Mouse (Mus musculus): ENCODE measurements around the gene Slc51a. TPM values are rescaled to one million over a fixed set of nuclear protein-coding genes. Genes with fewer than 3 reads are reported as not detected.

Slc51a gene
- polyA plus RNA-seq, 1 experiment from 2014 or later, result 1.6 TPM

- 27% methylated on average over 3 of the region's 3 CpGs for WGBS
- Histone ChIP-seq H3K27me3 (replicated peaks) (peaks cover 26% of the 10 kb centered on the region), H3K9me3 (no peaks in the 10 kb centered on the region), H3K4me1 (peaks cover 60% of the 10 kb centered on the region), H3K36me3 (no peaks in the 10 kb centered on the region), H3K4me3 (no peak overlapping the region), H3K4me2 (peak overlapping the region; percentile 50), H3K27ac (replicated peaks) (peak overlapping the region; percentile 92), H3K9ac (peak overlapping the region; percentile 63)
- ATAC-seq (ENCODE audit: extremely low read depth, insufficient number of reproducible peaks, low FRiP score, low TSS enrichment), result no peak
These were observed 20.9 kb upstream of the Slc51a start for GRCm38 (mm10) chr16:32508506-32509065.

GRCm38 (mm10) chr16:32508035-32508434 is 20.4 kb upstream of the Slc51a start:
- H3K4me3 ChIP-seq, result no peak overlapping the region
- no peak for ATAC-seq (ENCODE audit: extremely low read depth, insufficient number of reproducible peaks, low FRiP score, low TSS enrichment)
- peaks cover 56% of the 10 kb centered on the region for H3K4me1 ChIP-seq
- peak overlapping the region; percentile 63; the same call in 1 of the 2 replicates for H3K9ac ChIP-seq
- peak overlapping the region; percentile 92 for H3K27ac ChIP-seq (replicated peaks)
- H3K9me3 ChIP-seq, result no peaks in the 10 kb centered on the region
- 75% methylated on average over 5 of the region's 5 CpGs for WGBS
- H3K36me3 ChIP-seq, result no peaks in the 10 kb centered on the region
- peaks cover 30% of the 10 kb centered on the region for H3K27me3 ChIP-seq (replicated peaks)
- H3K4me2 ChIP-seq, result peak overlapping the region; percentile 50; the same call in 1 of the 2 replicates

DNA sequence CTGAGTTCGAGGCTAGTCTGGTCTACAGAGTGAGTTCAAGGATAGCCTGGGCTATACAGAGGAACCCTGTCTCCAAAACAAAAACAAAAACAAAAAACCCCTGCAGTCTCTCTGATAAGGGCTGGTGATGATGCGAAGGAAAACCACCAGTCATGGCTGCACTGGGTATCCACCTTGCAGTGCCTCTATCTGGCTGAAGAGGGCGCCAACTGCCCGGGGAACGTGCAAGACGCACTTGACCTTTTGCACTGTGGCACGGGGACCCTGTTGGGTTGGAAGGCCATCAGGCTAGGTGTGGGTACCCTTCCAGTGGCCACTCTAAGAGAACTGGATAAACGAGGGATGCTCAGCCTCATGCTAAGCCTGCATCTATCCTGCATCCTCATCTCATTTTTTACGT is 19.7 kb upstream of the Slc51a start:
- Histone ChIP-seq H3K9me3 (no peaks in the 10 kb centered on the region), H3K27ac (replicated peaks) (peak overlapping the region; percentile 92; the same call in 1 of the 2 replicates), H3K9ac (no peak overlapping the region), H3K4me1 (peaks cover 50% of the 10 kb centered on the region), H3K4me2 (peak overlapping the region; percentile 50; the same call in 1 of the 2 replicates), H3K27me3 (replicated peaks) (peaks cover 36% of the 10 kb centered on the region), H3K4me3 (no peak overlapping the region), H3K36me3 (no peaks in the 10 kb centered on the region)
- WGBS, result 17% methylated on average over 9 of the region's 9 CpGs
- no peak for ATAC-seq (ENCODE audit: extremely low read depth, insufficient number of reproducible peaks, low FRiP score, low TSS enrichment)

DNA sequence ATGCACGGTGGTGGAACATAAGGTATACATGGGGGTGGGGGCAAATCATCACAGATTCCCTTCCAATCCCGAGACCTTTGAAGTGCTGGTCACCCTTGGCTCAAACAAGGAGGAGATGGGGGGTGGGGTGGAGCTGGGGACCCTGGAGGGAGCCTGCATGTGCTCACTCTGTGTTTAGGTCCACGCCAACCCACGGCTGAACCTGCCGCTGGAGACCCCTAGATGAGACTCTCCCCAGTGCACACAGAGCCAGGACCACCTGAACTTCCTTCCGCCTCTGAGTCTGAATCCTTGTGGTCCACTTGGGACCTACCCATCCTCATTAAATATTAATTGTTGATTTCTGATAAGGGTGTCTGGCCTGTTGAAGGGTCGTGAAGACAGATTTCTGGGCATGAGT is 19.2 kb upstream of the Slc51a start:
- 73% methylated on average over 7 of the region's 7 CpGs for WGBS
- Histone ChIP-seq H3K4me1 (peaks cover 46% of the 10 kb centered on the region), H3K36me3 (no peaks in the 10 kb centered on the region), H3K4me2 (no peak overlapping the region), H3K27ac (replicated peaks) (no peak overlapping the region), H3K9ac (no peak overlapping the region), H3K4me3 (no peak overlapping the region), H3K9me3 (no peaks in the 10 kb centered on the region), H3K27me3 (replicated peaks) (peaks cover 38% of the 10 kb centered on the region)
- no peak for ATAC-seq (ENCODE audit: extremely low read depth, insufficient number of reproducible peaks, low FRiP score, low TSS enrichment)

DNA sequence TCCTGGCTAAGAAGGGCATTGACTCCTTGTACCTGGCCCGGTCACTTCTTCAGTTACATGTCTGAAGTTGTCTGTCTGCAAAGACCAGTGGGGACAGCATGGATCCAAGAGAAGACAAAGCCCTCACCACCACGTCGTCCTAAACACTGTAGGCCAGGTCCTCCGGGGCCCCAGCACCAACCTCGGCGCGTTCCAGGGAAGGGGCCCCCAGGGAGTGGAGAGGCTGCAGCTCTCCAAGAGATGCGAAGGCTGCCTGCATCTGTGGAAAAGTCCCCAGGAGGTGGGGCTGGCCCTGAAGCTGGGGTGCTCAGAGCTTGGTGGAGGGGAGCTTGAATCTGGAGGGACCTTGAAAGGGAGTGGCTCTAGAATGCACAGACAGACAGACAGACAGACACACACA is 18.6 kb upstream of the Slc51a start:
- H3K4me1 ChIP-seq, result peaks cover 42% of the 10 kb centered on the region
- H3K27ac ChIP-seq (replicated peaks), result no peak overlapping the region
- H3K27me3 ChIP-seq (replicated peaks), result peaks cover 44% of the 10 kb centered on the region
- H3K9ac ChIP-seq, result no peak overlapping the region
- no peaks in the 10 kb centered on the region for H3K9me3 ChIP-seq
- no peak for ATAC-seq (ENCODE audit: extremely low read depth, insufficient number of reproducible peaks, low FRiP score, low TSS enrichment)
- 78% methylated on average over 8 of the region's 8 CpGs for WGBS
- no peak overlapping the region for H3K4me3 ChIP-seq
- no peak overlapping the region for H3K4me2 ChIP-seq
- no peaks in the 10 kb centered on the region for H3K36me3 ChIP-seq

- Histone ChIP-seq H3K27me3 (replicated peaks) (peaks cover 60% of the 10 kb centered on the region), H3K4me2 (no peak overlapping the region), H3K9ac (no peak overlapping the region), H3K9me3 (no peaks in the 10 kb centered on the region), H3K4me3 (no peak overlapping the region), H3K4me1 (peaks cover 19% of the 10 kb centered on the region), H3K27ac (replicated peaks) (no peak overlapping the region), H3K36me3 (no peaks in the 10 kb centered on the region)
- no peak for ATAC-seq (ENCODE audit: extremely low read depth, insufficient number of reproducible peaks, low FRiP score, low TSS enrichment)
- 81% methylated on average over 6 of the region's 6 CpGs for WGBS
These were observed 16.0 kb upstream of the Slc51a start for GRCm38 (mm10) chr16:32503633-32504032.

GRCm38 (mm10) chr16:32502621-32503335 is 15.1 kb upstream of the Slc51a start:
- WGBS, result 85% methylated on average over 12 of the region's 12 CpGs

DNA sequence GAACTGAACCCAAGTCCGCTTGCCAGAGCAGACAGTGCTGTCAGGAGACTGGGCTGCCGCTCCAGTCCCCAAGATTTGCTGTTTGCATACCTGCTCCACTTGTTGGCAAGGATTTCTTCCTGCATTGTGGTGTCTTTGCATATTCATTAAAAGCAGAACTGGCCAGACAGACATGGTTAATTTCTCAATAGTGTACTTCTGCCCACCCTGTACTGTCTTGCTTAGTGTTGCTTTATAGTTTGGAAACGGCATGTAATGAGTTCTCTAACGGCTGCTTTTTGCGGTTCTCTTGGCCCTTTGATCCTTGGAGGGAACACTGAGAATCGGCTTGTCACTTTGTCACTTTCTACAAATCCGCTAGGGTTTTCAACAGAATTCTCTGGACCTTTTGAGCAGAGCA is 13.8 kb upstream of the Slc51a start:
- Histone ChIP-seq H3K4me2 (no peak overlapping the region), H3K27ac (replicated peaks) (no peak overlapping the region), H3K9ac (no peak overlapping the region), H3K4me1 (peaks cover 4% of the 10 kb centered on the region; the same call in 1 of the 2 replicates), H3K27me3 (replicated peaks) (peaks cover 69% of the 10 kb centered on the region), H3K4me3 (no peak overlapping the region), H3K9me3 (no peaks in the 10 kb centered on the region), H3K36me3 (no peaks in the 10 kb centered on the region)
- 78% methylated on average over 7 of the region's 7 CpGs for WGBS
- ATAC-seq (ENCODE audit: extremely low read depth, insufficient number of reproducible peaks, low FRiP score, low TSS enrichment), result no peak

More at GRCm38 (mm10) chr16:32502621-32503335, 15.1 kb upstream of the Slc51a start:
- H3K9ac ChIP-seq, result no peak overlapping the region
- no peak overlapping the region for H3K4me2 ChIP-seq
- H3K4me3 ChIP-seq, result no peak overlapping the region
- H3K4me1 ChIP-seq, result peaks cover 10% of the 10 kb centered on the region
- no peaks in the 10 kb centered on the region for H3K36me3 ChIP-seq
- peaks cover 66% of the 10 kb centered on the region for H3K27me3 ChIP-seq (replicated peaks)
- ATAC-seq (ENCODE audit: extremely low read depth, insufficient number of reproducible peaks, low FRiP score, low TSS enrichment), result no peak
- H3K27ac ChIP-seq (replicated peaks), result no peak overlapping the region
- H3K9me3 ChIP-seq, result no peaks in the 10 kb centered on the region

DNA sequence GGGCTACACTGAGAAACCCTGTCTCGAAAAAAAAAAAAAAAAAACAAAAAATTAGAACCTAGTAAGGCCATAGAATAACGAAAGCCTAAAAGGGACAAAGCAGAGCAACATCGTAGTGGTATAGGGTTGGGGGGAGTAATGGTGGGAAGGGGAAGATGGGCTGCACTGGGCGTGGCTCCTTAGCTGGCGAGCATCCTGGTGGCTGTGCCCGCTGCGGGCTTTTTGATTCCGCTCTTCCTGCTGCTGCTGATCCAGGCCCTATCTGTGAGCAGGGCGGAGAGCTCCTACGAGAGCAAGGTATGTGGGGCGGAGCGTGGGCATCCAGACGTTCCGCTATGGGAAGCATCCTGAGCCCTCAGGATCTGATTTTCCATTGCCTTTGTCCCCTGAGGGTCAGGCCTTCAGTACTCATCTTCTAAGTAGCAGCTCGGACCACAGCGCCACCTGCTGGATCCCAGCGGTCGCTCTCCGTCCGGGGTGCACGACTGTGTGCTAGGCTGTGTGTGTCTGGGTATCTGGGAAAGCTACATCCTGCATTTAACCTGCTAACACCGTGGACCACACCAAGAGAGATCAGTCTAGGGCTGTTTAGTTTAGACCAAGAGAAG is 11.9 kb upstream of the Slc51a start:
- Histone ChIP-seq H3K36me3 (no peaks in the 10 kb centered on the region), H3K9me3 (no peaks in the 10 kb centered on the region), H3K27ac (replicated peaks) (no peak overlapping the region), H3K9ac (peak overlapping the region; percentile 80), H3K4me3 (peak overlapping the region; percentile 47), H3K27me3 (replicated peaks) (peaks cover 53% of the 10 kb centered on the region), H3K4me1 (peaks cover 4% of the 10 kb centered on the region; the same call in 1 of the 2 replicates), H3K4me2 (peak overlapping the region; percentile 75)
- WGBS, result 8% methylated on average over 22 of the region's 22 CpGs
- ATAC-seq (ENCODE audit: extremely low read depth, insufficient number of reproducible peaks, low FRiP score, low TSS enrichment), result peak; percentile 74

DNA sequence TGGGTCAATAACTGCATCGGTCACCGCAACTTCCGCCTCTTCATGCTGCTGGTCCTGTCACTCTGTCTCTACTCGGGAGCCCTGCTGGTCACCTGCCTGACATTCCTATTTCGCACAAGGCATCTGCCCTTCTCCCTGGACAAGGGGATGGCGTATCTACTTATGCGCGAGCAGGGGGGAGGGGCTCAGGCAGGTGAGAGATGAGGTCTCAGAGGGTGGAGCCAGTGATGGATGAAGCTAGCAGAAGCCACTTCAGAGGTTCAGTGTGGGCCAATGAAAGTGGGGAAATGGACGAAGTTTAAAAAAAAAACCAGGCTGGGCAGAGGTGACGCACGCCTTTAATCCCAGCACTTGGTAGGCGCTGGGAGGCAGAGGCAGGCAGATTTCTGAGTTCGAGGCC is 11.3 kb upstream of the Slc51a start:
- Histone ChIP-seq H3K4me2 (peak overlapping the region; percentile 75; the same call in 1 of the 2 replicates), H3K4me1 (peaks cover 4% of the 10 kb centered on the region; the same call in 1 of the 2 replicates), H3K9me3 (no peaks in the 10 kb centered on the region), H3K4me3 (no peak overlapping the region), H3K27ac (replicated peaks) (no peak overlapping the region), H3K27me3 (replicated peaks) (peaks cover 49% of the 10 kb centered on the region), H3K36me3 (no peaks in the 10 kb centered on the region), H3K9ac (no peak overlapping the region)
- WGBS, result 55% methylated on average over 13 of the region's 13 CpGs
- ATAC-seq (ENCODE audit: extremely low read depth, insufficient number of reproducible peaks, low FRiP score, low TSS enrichment), result no peak

DNA sequence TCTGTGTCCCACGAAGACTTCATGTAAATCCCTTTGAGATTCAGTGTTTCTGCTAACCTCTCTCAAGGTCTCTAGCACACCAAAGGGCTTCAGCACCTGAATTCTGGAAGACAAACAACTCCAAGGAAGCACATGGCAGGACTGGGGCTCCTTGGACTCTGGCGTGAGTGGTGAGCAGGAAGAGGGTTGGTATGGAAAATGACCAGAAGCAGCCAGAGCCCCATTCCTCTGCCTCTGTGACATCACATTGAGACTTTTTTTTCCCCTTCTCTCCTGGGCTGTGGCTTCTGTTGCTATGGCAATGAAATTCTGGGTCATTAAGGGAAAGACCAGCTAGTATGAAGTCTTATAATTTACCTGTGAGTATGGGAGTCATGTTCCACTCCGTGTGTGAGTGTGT is 8.3 kb upstream of the Slc51a start, which contains the start of gene Zdhhc19:
Gene Zdhhc19, plus strand, starts transcription at position 301 of the 400 bp plus-strand sequence.
- no peak for ATAC-seq (ENCODE audit: extremely low read depth, insufficient number of reproducible peaks, low FRiP score, low TSS enrichment)
- no peak within 1 kb of the TSS for H3K27ac ChIP-seq (replicated peaks)
- peaks cover 24% of the 10 kb centered on the region for H3K27me3 ChIP-seq (replicated peaks)
- no peaks in the 10 kb centered on the region for H3K9me3 ChIP-seq
- no peak within 1 kb of the TSS for H3K9ac ChIP-seq
- H3K4me2 ChIP-seq, result no peak within 1 kb of the TSS
- 60% methylated on average over 3 of the region's 3 CpGs for WGBS
- H3K4me1 ChIP-seq, result peaks cover 4% of the 10 kb centered on the region; the same call in 1 of the 2 replicates
- no peak within 1 kb of the TSS for H3K4me3 ChIP-seq
- no peaks in the 10 kb centered on the region for H3K36me3 ChIP-seq

All from heart, embryonic 13.5 days (tissue).